Mouse (Mus musculus) liver, adult 2 months (tissue): Measurements from ENCODE around the gene Fam3c.

Experiments
- CTCF ChIP-seq: fragments of 200-500 bp; IDR thresholded peaks from 2 replicates; pipeline ENCODE4 v1.5.1; 2011; ENCODE audit warnings: low read depth, low read length, control low read depth
- POLR2A ChIP-seq: fragments of 200-500 bp; IDR thresholded peaks from 2 replicates; pipeline ENCODE4 v1.6.1; 2011; ENCODE audit warnings: low read length, control low read depth; ENCODE audit not compliant: insufficient read depth; ENCODE audit errors: extremely low read depth

DNA sequence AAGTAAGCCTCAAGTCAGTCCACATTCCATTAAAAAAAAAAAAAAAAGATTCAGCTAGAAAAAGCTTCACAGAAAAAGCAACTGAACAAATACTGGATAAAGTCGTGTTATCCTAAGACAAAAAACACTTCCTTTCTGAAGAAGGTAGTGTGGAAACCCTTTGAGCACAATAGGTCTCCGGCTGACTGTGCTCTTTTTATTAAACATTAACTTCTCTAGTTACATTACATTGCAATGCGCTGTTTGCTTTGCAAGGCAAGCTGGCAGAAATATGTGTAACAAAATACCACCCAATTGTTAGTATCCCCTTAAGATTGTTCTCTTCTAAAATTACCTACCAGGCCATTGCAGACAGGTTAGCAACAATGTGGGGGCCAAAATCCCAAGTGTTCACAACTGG lies 5.9 kb upstream of the Fam3c start:
- TF ChIP-seq POLR2A (no peak), CTCF (no peak)
